Mouse (Mus musculus): Measurements from ENCODE around the gene Src. TPM values are rescaled to one million over a fixed set of nuclear protein-coding genes. Genes with fewer than 3 reads are reported as not detected.

Src gene
- total RNA-seq, 2 experiments from 2014 or later = 4.2 to 4.8 TPM

DNA sequence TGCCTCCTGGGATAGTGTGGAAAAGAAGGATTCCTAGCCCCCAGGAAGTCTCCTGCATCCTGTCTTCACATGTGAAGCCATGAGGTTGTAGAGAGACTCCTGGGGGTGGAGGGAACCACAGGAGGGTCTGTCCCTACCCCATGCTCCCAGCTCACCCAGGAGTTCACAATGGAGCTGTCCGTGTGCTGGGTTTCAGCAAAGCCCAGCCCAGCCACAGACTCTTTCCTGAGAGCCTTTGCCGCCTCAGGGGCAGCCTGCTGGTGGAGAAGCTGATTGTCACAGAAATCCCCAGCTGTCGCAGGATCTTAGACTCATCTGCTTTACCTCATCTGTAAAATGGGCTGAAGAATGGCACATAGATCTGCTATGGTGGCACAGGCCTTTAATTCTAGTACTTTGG lies 18.9 kb downstream of the Src start:
- DNase-seq = no peak

DNA sequence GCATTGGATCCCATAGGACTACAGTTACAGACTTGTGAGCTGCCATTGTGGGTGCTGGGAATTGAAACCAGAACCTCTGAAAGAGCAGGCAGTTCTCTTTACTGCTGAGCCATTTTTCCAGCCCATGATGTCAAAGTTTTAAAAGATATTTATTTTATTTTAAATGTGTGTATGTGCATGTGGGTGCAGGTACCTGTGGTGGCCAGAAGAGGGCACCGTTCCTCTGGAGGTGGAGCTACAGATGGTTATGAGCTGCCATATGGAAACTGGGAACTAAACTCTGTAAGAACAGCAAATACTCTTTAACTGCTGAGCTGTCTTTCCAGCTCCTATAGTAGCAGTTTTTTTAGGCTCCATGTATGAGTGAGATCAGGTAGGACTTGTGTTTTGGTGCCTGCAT lies 23.1 kb downstream of the Src start:
- DNase-seq = no peak

DNA sequence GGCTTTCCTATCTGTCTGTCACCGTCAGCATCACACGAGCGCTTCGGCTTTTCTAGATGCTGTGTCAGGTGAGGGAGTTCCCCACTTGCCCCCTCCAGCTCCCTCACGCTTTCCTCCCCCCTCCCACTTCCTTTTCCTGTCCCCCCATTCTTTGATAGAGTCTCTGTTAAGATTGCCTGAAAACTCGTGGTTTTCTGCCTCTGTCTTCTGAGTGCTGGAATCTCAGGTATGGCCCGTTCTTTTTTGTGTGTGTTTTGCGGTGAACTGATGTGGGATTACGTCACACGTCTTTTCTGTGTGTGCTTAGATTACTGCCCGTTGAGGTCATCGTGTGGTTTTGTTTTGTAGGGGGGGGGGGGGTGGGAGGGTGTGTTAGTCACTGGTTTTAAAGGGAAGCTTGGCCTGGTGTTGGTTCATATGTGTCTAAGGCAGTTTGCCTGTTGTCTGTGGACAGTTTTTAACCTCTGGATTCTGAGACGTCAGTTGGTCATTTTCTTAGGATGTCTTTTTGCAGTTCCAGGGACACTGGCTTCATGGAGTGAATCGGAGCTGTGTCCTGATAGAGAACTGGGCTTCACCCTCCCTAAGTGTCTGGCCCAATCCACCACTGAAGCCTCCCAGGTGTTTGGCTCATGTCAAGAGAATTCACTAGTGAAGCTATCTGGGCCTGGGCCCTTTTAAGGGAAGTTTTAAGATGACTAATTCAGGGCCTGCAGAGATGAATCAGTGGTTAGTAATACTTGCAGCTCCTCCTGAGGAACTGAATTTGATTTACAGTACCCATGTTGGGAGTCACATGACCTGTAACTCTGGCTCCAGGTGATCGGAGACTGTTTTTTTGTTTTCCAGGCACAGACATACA lies 29.3 kb downstream of the Src start:
- no peak for DNase-seq

DNA sequence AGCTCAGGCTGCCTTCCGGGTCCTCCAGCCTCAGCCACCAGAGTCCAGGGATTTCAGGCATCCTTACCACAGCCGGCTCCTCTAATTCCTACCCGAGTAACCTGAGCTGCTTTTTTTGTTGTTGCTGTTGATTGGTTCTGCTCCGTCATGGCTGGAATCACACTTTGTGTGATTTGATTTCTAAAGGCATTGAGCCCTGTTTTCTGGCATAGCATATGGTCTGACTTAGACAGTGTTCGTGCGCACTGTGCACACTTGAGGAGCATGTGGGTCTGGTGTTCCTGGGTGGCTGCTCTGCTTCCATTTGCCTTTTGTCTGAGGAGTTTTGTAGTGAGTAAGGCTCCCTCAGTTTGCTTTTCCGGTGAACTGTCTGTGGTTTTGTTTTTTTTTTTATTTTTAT lies 30.1 kb downstream of the Src start:
- DNase-seq = no peak

DNA sequence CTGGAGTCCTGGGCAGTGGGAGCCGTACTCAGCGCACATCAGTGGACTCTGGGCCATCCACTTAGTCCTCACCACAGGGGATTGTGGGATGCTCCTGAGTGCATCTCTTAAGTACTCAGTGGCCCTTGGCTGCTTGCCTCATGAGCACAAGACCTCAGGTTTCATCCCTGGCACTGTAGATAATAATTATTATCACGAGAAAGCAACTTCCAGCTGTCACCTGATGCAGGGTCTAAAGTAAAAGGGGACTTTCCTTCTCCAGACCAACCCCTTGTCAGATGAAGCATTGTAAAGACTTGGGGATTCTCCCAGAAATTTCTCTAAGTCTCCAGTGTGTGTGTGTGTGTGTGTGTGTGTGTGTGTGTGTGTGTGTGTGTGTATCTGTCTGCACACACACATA lies 32.7 kb downstream of the Src start:
- DNase-seq = no peak

DNA sequence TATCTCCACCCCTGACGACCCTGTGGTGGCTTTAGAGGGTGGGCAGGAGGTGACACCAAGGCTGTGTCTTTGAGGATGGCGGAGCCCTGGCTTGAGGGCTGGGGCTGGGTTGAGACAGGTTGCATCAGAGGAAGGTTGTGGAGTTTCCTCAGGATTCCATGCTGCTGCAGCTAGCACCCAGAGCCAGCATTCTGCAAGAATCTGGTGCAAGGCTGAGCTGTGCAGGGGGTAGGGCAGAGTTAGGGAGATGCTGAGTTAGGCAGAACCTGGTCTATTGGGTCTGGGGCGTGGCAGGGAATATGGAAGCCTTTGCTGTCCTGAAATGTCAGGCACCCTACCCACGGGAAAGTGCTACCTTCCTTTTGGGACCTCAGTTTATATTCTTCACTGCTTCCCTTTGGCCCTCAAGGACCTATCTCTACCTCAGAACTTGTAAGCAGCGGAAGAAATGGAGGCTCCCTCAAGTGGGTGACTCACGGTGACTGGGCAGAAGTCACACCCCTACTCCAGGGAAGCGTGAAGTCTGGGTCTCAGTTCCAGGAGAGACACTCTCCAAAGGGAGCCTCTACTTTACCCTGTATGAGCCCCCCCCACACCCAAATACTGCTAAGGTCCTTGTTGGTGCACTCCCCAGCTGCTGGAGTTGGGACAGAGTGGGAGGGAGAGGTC lies 33.3 kb downstream of the Src start:
- DNase-seq = no peak

DNA sequence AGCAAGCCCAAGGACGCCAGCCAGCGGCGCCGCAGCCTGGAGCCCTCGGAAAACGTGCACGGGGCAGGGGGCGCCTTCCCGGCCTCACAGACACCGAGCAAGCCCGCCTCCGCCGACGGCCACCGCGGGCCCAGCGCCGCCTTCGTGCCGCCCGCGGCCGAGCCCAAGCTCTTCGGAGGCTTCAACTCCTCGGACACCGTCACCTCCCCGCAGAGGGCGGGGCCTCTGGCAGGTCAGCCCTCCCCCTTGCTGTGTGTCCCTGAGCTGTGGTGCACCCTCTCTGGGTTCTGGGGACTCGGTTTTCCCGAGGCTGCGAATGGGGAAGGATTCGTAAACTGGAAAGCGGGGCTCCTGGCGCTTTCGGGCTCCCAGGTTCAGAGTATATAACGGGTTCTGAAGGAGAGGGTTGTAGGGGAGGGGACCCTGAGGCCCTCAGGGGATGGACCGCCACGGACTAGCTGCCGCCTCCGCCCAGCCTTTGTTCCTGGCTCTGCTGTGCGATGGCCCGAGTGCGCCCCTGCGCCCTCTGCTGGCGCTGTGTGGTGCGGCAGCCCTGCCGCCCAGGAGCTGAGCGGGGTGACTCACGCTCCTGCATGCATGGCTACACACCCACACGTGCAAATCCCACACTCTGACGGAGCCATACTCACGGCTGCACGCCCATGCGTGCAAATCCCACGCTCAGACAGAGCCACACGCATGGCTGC lies 39.0 kb downstream of the Src start:
- DNase-seq = peak; percentile 91 to 94

DNA sequence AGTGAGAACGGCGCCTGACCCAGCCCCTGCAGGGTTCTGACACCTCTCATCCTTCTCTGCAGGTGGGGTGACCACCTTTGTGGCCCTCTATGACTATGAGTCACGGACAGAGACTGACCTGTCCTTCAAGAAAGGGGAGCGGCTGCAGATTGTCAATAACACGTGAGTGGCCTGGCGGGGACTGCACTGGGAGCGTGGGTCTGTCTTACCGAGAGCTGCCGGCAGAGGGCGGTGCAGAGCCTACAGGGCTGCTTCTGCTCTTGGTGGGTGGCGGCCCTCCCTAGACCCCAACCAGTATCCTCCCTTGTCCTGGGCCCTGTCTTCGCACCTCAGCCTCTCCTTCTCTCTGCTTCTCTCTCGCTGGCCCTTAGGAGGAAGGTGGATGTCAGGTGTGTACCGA lies 40.2 kb downstream of the Src start:
- peak; percentile 58 to 90 for DNase-seq

DNA sequence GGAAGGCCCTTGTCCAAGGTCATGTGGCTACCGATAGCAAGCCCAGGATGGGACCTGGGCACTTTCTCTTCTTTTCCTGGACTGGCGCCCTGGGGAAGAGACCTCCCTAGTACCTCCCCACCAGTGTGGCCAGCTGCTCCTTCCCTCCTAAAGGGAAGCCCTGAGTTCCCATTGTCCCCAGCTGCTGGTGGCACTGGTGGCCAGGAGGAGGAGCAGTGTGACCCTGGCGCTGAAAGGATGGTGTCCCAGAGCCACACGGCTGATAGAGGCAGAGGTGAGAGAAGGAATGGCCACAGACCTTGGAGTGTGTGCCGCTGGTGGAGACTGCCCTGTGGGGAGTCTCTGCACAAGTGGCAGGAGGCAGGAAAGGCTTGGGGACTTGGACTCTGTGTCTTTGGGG lies 41.5 kb downstream of the Src start:
- no peak for DNase-seq

DNA sequence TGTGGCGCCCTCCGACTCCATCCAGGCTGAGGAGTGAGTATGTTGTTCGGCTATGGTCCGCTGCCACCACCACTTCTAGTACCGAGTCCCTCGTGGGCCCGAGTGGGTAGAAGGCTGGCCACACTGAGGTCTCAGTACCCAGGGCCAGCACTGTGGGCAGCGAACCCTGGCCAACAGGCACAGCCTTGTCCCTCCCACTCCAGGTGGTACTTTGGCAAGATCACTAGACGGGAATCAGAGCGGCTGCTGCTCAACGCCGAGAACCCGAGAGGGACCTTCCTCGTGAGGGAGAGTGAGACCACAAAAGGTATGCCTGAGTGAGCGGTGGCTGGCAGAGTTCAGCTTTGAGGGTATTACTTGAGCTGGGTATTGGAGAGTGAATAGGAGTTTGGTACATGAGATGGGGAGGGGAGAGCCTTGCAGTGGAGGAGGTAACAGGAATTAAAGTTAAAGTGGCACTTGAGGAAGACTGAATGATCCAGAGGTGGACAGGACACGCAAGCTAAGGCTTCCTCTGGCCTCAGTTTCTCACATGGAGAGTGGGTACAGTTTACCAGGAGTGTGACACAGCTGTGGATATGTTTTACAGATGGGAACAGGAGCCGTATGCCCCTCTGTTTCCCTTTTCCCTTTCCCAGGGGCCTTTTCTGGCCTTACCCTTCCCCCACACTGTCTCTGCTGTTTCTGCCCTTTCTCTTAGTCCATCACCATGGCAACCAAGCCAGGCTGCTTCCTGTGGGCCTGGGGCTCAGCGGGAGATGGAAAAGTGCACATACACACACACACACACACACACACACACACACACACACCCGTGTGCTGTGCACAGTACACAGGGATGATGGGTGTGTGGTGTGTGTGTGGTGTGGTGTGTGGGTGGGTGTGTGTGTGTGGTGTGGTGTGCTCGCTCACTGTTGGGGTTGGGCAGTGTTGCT lies 44.8 kb downstream of the Src start:
- no peak for DNase-seq

DNA sequence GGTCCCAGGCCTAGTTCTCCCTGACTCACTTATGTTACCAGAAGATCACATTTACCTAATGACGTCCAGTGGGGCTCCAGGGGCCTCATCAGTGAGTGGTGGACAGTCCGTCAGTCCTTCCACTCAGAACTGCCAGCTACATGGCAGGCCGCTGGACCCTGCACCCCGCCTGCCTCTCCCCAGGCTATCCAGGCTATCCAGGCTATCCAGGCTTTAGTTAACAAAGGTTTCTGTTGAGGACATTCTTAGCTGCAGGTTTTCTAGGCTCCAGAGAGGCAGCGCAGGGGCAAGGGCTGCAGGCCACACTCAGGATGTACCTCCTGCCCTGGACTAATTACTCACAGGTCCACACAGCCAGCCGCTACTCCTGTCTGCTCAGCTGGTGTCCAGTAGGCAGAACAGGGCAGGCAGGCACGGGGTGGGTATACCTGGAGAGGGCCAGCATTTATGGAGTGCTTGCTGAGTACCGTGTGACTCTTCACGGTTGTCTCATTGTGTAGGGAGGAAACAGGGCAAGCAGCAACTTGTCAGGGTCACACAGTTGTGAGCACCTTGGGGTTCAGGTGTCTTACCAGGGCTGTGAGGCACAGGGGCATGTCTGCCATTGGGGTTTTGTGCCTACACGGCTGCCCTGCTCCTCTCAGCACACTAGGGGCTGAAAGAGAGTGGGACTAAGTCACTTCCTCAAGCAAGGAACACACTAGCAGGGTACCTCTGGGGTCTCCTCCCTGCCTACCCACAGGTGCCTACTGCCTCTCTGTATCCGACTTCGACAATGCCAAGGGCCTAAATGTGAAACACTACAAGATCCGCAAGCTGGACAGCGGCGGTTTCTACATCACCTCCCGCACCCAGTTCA lies 45.9 kb downstream of the Src start:
- no peak for DNase-seq

DNA sequence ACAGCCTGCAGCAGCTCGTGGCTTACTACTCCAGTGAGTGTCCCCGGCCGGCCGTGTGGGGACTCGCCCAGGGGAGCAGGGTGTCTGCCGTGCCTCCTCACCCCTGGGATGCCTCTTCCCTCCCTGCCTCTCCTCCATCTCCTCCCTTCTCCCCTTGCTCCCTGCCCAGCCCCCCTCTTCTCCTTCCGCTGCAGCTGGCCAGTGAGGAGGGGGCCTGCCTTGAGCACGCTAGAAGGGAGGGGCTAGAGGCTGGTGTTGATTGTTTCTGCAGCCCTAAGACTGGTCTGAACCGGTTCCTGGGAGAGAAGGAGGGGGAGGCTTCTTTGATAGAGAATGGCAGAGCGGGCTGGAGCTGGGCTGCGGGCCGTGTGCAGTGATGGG lies 46.5 kb downstream of the Src start:
- no peak for DNase-seq

DNA sequence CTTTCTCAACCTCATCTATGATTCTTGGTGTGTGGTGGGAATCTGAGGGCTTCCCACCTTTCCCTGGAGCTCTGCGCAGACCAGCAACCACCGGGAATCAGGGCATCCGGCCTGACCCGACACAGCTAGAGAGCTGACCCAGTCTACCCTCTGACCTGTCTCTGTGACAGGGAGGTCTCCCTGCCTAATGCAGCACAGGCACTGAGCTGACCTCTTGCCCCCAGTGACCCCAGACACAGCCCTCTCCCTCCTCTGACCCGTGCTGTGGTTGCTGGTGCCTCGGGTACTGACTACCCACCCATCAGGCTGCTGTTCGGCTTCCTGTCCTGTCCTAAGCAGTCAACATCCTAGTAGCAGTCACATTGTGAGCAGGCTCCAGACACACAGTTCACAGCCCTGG lies 48.6 kb downstream of the Src start:
- no peak for DNase-seq

DNA sequence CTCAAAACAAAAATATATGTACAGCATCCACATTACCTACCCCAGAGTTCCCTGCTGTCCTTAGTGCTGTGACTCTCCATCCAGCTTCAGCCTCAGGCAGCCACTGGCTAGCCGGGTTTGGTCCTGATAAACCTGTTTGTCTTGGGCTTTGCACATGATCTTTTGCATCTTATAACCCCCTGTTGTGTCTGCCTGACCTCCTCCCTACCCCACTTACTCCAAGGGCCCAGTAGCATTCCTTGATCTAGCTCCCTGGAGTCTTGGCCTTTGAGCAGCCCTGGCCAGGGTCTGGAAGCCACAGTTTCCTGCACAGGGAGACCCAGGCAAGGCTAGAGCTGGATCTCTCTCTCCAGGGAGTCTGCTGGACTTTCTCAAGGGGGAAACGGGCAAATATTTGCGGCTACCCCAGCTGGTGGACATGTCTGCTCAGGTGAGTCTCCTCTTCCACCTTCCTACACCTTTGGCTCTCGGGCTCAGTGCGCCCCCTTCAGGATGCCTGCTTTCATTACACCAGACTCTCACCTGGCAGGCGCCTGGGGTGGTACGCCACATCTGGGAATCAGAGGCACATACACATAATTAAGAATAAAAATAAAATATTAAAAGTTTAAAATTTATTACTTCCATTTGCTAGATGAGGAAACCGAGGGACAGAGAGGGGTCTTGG lies 50.0 kb downstream of the Src start:
- DNase-seq = no peak

DNA sequence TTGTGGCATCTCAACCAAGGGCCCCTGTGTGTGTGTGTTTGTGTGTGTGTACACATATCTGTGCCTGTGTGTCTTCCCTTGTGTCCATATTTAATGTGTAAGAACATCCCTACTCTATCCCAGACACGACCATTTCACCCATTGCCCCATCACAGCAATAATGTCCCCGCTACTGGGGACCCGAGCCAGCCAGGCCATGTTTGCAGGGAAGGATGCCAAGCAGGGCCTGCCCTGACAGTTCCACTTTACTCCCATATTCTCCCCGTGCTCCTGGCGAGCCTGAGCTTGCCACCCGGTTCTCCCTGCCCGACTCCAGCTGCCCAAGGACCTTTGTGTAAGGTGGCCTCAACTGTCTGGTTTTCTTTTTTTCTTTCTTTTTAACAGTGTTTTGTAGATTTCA lies 53.0 kb downstream of the Src start:
- DNase-seq = no peak

DNA sequence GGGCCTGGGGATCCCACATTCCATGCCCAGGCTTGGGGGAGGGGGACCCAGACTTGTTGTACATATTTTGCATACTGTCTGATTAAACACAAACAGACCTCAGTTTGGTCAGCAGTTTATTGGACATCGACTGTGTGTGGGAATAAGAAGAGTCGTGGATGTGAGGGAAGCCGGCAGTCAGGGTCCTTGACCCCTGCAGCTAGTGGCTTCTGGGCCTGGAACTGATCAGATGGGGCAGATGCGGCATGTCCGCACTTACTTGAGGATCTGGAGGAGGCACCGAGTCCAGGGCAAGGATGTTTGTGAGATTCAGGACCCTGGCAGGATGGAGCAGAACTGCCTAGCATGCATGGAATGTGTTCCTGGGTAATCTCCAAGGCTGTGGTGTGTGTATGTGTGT lies 53.5 kb downstream of the Src start:
- DNase-seq = no peak

DNA sequence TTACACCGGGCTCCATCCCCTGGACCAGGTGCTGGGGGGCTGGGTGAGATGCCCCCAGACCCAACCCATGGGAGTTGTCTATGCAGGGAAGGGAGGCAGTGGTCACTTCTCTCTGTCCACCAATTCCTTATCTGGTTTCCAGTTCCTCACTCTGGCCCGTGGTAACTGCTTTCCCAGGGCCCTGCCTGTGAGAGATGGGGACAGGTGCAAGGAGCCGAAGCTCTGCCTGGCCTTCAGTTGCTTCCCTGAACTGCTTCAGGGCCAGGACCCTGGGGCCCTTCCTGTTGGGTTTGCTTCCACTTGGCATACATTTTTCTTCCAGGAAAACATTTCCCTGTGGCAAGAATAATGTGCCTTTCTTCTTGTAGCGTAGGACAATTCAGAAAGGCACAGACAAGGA lies 54.2 kb downstream of the Src start:
- DNase-seq = no peak

DNA sequence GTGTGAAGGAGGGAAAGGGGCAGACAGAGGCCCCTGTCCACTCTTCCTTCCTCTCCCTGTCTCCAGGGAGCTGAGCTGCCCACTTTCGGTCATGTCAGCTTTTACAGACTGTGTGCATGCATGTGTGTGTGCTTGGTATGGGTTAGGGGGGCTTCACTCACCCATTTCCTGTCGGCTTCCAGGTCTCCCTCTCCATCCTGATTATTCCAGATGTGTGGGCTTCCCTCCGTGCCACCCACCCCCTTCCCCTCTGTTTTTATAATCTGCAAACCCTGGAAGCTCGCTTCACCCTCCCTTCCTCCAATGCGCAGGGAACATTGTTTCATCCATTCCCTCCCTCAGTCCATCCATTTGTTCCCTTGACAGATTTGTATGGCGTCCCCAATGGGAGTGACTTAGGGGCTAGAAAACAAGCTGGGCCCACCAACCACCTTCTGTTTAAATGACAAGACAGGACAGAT lies 56.1 kb downstream of the Src start:
- DNase-seq = no peak

DNA sequence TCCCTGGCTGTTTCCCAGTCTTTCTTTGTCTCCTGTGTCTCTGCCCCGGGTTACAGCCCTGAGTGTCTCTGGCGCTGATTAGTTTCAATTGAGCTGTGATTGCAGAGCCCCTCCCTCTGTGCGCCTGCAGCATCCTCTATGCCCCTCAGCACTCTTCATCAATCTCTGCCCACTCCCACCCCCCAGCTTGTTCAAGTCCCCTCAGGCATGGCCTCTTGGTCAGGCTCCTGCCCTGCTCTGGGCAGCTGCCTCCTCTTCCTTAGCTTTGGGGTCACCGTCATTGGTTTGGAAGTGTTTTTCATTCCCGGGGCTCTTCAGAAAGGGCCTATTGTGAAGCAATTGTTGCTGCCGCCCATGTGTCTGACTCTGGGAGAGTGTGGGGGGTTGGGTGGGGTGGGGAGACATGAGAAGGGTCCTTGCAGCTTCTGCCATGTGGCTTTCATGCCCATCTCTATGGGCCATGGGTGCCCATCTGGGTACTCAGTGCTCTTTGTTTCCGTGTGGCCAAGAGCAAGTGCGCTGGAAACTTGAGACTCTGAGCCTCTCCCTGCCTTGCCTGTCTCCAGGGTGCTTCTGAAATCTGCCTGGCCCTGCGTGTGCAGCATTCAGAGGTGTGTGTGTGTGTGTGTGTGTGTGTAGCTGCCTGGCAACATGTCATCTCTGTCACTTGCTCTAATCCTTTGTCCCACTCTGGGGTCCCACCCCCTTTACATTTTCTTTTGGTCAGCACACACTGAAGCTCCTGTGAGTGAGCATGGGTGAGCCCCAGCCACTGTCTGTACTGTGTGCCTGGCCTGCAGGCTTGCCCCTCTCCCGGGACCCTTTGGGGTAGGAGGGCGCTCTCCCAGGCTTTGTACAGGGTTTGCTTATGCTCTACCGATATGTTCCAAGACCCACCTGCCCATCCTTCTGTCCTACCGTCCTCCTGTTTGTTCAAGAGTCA lies 57.5 kb downstream of the Src start:
- DNase-seq = no peak

All from heart, adult 18-20 months (tissue).